Mouse (Mus musculus) lung, adult 2 months (tissue): ENCODE measurements around the gene Ppp6r2. TPM values are rescaled to one million over a fixed set of nuclear protein-coding genes. Genes with fewer than 3 reads are reported as not detected.

ENCODE experiments used
- DNase-seq: peaks from one replicate; pipeline ENCODE4 v3.0.0; 2022
- H3K4me1 ChIP-seq: fragments of 200-500 bp; 2 replicates; pipeline ENCODE4 v1.6.1; 2011; ENCODE audit warnings: low read length; ENCODE audit not compliant: control insufficient read depth, insufficient read depth
- H3K4me3 ChIP-seq: fragments of 200-500 bp; replicated peaks from 2 replicates; pipeline ENCODE3; 2011; ENCODE audit warnings: low read depth, mild to moderate bottlenecking, control low read depth, low read length; ENCODE audit errors: extremely low read depth
- CTCF ChIP-seq: fragments of 200-500 bp; IDR thresholded peaks from 2 replicates; pipeline ENCODE4 v1.5.1; 2011; ENCODE audit warnings: mild to moderate bottlenecking, low read length, control low read depth; ENCODE audit not compliant: insufficient read depth
- POLR2A ChIP-seq: fragments of 200-500 bp; IDR thresholded peaks from 2 replicates; pipeline ENCODE4 v1.6.1; 2011; ENCODE audit warnings: low read depth, mild to moderate bottlenecking, control low read depth, low read length, borderline replicate concordance; ENCODE audit errors: extremely low read depth
- WGBS: fragments of 180-500 bp; shearing (Covaris S2); methylation state at CpG from one replicate; pipeline ENCODE4 v1.1.7; 2018; 5-methylcytosine and 5-hydroxymethylcytosine counted together
- polyA plus RNA-seq: library from polyadenylated mRNA; depleted of rRNA; stranded (reverse); fragments of >200 nt; gene quantifications from 2 replicates; pipeline ENCODE4 v1.2.3, GENCODE M21; 2012

Gene Ppp6r2
- polyA plus RNA-seq, 1 experiment = 153 TPM

- H3K4me1 ChIP-seq = no peaks in the 10 kb centered on the region
- no peak for DNase-seq
- no peak for TF ChIP-seq CTCF
- TF ChIP-seq POLR2A = no peak
- 89% methylated on average over 13 of the region's 13 CpGs for WGBS
- no peak overlapping the region for H3K4me3 ChIP-seq
These were observed 88.8 kb downstream of the Ppp6r2 start for GRCm38 (mm10) chr15:89300180-89300579.

GRCm38 (mm10) chr15:89300600-89300999 is 89.2 kb downstream of the Ppp6r2 start:
- Histone ChIP-seq H3K4me3 (no peak overlapping the region), H3K4me1 (no peaks in the 10 kb centered on the region)
- TF ChIP-seq POLR2A = no peak
- no peak for TF ChIP-seq CTCF
- DNase-seq = no peak
- 90% methylated on average over 8 of the region's 8 CpGs for WGBS

GRCm38 (mm10) chr15:89305966-89306365 is 94.6 kb downstream of the Ppp6r2 start:
- DNase-seq = no peak
- 72% methylated on average over 1 of the region's 1 CpGs for WGBS
- peaks cover 4% of the 10 kb centered on the region; the same call in 1 of the 2 replicates for H3K4me1 ChIP-seq
- H3K4me3 ChIP-seq = no peak overlapping the region
- TF ChIP-seq CTCF = no peak
- no peak for TF ChIP-seq POLR2A

GRCm38 (mm10) chr15:89307461-89307860 is 96.1 kb downstream of the Ppp6r2 start:
- WGBS = 85% methylated on average over 13 of the region's 13 CpGs
- no peak overlapping the region for H3K4me3 ChIP-seq
- no peak for TF ChIP-seq POLR2A
- no peak for TF ChIP-seq CTCF
- DNase-seq = no peak
- peaks cover 9% of the 10 kb centered on the region; the same call in 1 of the 2 replicates for H3K4me1 ChIP-seq

- DNase-seq = no peak
- TF ChIP-seq POLR2A (no peak), CTCF (no peak)
- Histone ChIP-seq H3K4me3 (no peak overlapping the region), H3K4me1 (peaks cover 17% of the 10 kb centered on the region)
- WGBS = 80% methylated on average over 7 of the region's 7 CpGs
These were observed 97.2 kb downstream of the Ppp6r2 start for GRCm38 (mm10) chr15:89308406-89309139.

- Histone ChIP-seq H3K4me1 (peaks cover 24% of the 10 kb centered on the region), H3K4me3 (no peak overlapping the region)
- WGBS = 17% methylated on average over 6 of the region's 6 CpGs
- no peak for DNase-seq
- TF ChIP-seq CTCF = no peak
- no peak for TF ChIP-seq POLR2A
These were observed 98.7 kb downstream of the Ppp6r2 start for GRCm38 (mm10) chr15:89309962-89310498.

GRCm38 (mm10) chr15:89313359-89313758 is 102.0 kb downstream of the Ppp6r2 start:
- 64% methylated on average over 4 of the region's 4 CpGs for WGBS
- Histone ChIP-seq H3K4me1 (peaks cover 26% of the 10 kb centered on the region), H3K4me3 (no peak overlapping the region)
- DNase-seq = no peak
- TF ChIP-seq CTCF (no peak), POLR2A (no peak)

- WGBS = 29% methylated on average over 3 of the region's 3 CpGs
- no peak for DNase-seq
- TF ChIP-seq POLR2A (no peak), CTCF (no peak)
- Histone ChIP-seq H3K4me1 (peaks cover 26% of the 10 kb centered on the region), H3K4me3 (peak overlapping the region; percentile 97)
These were observed 102.8 kb downstream of the Ppp6r2 start for GRCm38 (mm10) chr15:89314107-89314506.

GRCm38 (mm10) chr15:89314511-89315189 is 103.3 kb downstream of the Ppp6r2 start:
- under 1% methylated on average over 58 of the region's 58 CpGs for WGBS
- Histone ChIP-seq H3K4me3 (peak overlapping the region; percentile 97), H3K4me1 (peaks cover 26% of the 10 kb centered on the region)
- TF ChIP-seq CTCF (no peak), POLR2A (no peak)
- DNase-seq = peak; percentile 31
